Mouse (Mus musculus): ENCODE results near the gene Herpud1. TPM values are rescaled to one million over a fixed set of nuclear protein-coding genes. Genes with fewer than 3 reads are reported as not detected.

Herpud1 gene
- polyA plus RNA-seq, 1 experiment from 2014 or later: 105 TPM

GRCm38 (mm10) chr8:94408443-94409080 is 22.3 kb downstream of the Herpud1 start:
- no peaks in the 10 kb centered on the region for H3K27me3 ChIP-seq (ENCODE audit: control insufficient read depth, insufficient read depth, low read length)
- no peak overlapping the region for H3K4me2 ChIP-seq (ENCODE audit: low read length)
- H3K27ac ChIP-seq (replicated peaks in 1 of 2; ENCODE audit: control insufficient read depth in 1 of 2, insufficient read depth in 1 of 2, low read depth in 2 of 2, low read length in 2 of 2): no peak overlapping the region
- H3K9ac ChIP-seq (ENCODE audit: low read length): no peak overlapping the region
- no peak overlapping the region for H3K4me3 ChIP-seq (ENCODE audit: control insufficient read depth in 1 of 2, insufficient read depth in 1 of 2, low read depth in 1 of 2, low read length in 2 of 2)
- no peaks in the 10 kb centered on the region for H3K9me3 ChIP-seq (ENCODE audit: control insufficient read depth, low read length)
- no peak for ATAC-seq (ENCODE audit: insufficient number of reproducible peaks, insufficient read depth, low FRiP score, low read depth)
- H3K36me3 ChIP-seq (ENCODE audit: control insufficient read depth, insufficient read depth, low read length): no peaks in the 10 kb centered on the region
- WGBS: 22% methylated on average over 8 of the region's 8 CpGs
- peaks cover 6 to 8% of the 10 kb centered on the region in 2 experiments for H3K4me1 ChIP-seq (ENCODE audit: control insufficient read depth in 2 of 2, insufficient read depth in 2 of 2, low read length in 2 of 2)

DNA sequence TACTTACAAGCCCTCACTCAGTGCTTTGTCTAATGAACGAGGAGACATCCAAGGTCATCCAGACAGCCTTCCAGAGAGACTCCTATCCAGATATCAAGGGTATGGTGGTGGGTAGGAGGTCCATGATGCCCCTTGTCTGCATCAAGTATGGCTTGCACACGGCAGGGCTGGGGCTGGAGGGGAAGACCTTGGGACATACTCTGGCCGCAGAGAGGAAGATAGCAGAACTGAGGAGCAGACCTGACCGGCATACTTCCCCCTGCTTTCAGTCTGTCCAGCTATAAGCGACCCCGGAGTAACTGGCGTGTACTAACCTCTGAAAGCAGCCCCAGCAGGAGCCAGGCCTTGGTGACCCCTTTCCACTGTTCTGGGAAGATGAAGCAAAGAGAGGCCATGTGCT is 23.3 kb downstream of the Herpud1 start:
- Histone ChIP-seq H3K27ac (replicated peaks in 1 of 2; ENCODE audit: control insufficient read depth in 1 of 2, insufficient read depth in 1 of 2, low read depth in 2 of 2, low read length in 2 of 2) (no peak overlapping the region), H3K4me2 (ENCODE audit: low read length) (no peak overlapping the region), H3K9me3 (ENCODE audit: control insufficient read depth, low read length) (no peaks in the 10 kb centered on the region), H3K27me3 (ENCODE audit: control insufficient read depth, insufficient read depth, low read length) (no peaks in the 10 kb centered on the region), H3K36me3 (ENCODE audit: control insufficient read depth, insufficient read depth, low read length) (no peaks in the 10 kb centered on the region), H3K4me3 (ENCODE audit: control insufficient read depth in 1 of 2, insufficient read depth in 1 of 2, low read depth in 1 of 2, low read length in 2 of 2) (no peak overlapping the region), H3K4me1 (ENCODE audit: control insufficient read depth in 2 of 2, insufficient read depth in 2 of 2, low read length in 2 of 2) (peaks cover 6 to 8% of the 10 kb centered on the region in 2 experiments), H3K9ac (ENCODE audit: low read length) (no peak overlapping the region)
- 81% methylated on average over 7 of the region's 7 CpGs for WGBS
- ATAC-seq (ENCODE audit: insufficient number of reproducible peaks, insufficient read depth, low FRiP score, low read depth): no peak

- H3K4me3 ChIP-seq (ENCODE audit: control insufficient read depth in 1 of 2, insufficient read depth in 1 of 2, low read depth in 1 of 2, low read length in 2 of 2): no peak overlapping the region
- no peak overlapping the region for H3K4me2 ChIP-seq (ENCODE audit: low read length)
- WGBS: 77% methylated on average over 6 of the region's 6 CpGs
- H3K27me3 ChIP-seq (ENCODE audit: control insufficient read depth, insufficient read depth, low read length): no peaks in the 10 kb centered on the region
- H3K27ac ChIP-seq (replicated peaks in 1 of 2; ENCODE audit: control insufficient read depth in 1 of 2, insufficient read depth in 1 of 2, low read depth in 2 of 2, low read length in 2 of 2): no peak overlapping the region
- peaks cover 6 to 8% of the 10 kb centered on the region in 2 experiments for H3K4me1 ChIP-seq (ENCODE audit: control insufficient read depth in 2 of 2, insufficient read depth in 2 of 2, low read length in 2 of 2)
- no peak overlapping the region for H3K9ac ChIP-seq (ENCODE audit: low read length)
- no peaks in the 10 kb centered on the region for H3K9me3 ChIP-seq (ENCODE audit: control insufficient read depth, low read length)
- no peak for ATAC-seq (ENCODE audit: insufficient number of reproducible peaks, insufficient read depth, low FRiP score, low read depth)
- no peaks in the 10 kb centered on the region for H3K36me3 ChIP-seq (ENCODE audit: control insufficient read depth, insufficient read depth, low read length)
Observed at GRCm38 (mm10) chr8:94412518-94412917, 26.3 kb downstream of the Herpud1 start.

GRCm38 (mm10) chr8:94413509-94413908 is 27.3 kb downstream of the Herpud1 start:
- Histone ChIP-seq H3K27me3 (ENCODE audit: control insufficient read depth, insufficient read depth, low read length) (no peaks in the 10 kb centered on the region), H3K4me1 (ENCODE audit: control insufficient read depth in 2 of 2, insufficient read depth in 2 of 2, low read length in 2 of 2) (peaks cover 4% of the 10 kb centered on the region in 2 experiments), H3K27ac (replicated peaks in 1 of 2; ENCODE audit: control insufficient read depth in 1 of 2, insufficient read depth in 1 of 2, low read depth in 2 of 2, low read length in 2 of 2) (no peak overlapping the region), H3K4me3 (ENCODE audit: control insufficient read depth in 1 of 2, insufficient read depth in 1 of 2, low read depth in 1 of 2, low read length in 2 of 2) (no peak overlapping the region), H3K4me2 (ENCODE audit: low read length) (no peak overlapping the region), H3K9me3 (ENCODE audit: control insufficient read depth, low read length) (no peaks in the 10 kb centered on the region), H3K36me3 (ENCODE audit: control insufficient read depth, insufficient read depth, low read length) (no peaks in the 10 kb centered on the region), H3K9ac (ENCODE audit: low read length) (no peak overlapping the region)
- ATAC-seq (ENCODE audit: insufficient number of reproducible peaks, insufficient read depth, low FRiP score, low read depth): no peak
- WGBS: 79% methylated on average over 6 of the region's 6 CpGs

- no peak overlapping the region for H3K27ac ChIP-seq (replicated peaks in 1 of 2; ENCODE audit: control insufficient read depth in 1 of 2, insufficient read depth in 1 of 2, low read depth in 2 of 2, low read length in 2 of 2)
- H3K4me3 ChIP-seq (ENCODE audit: control insufficient read depth in 1 of 2, insufficient read depth in 1 of 2, low read depth in 1 of 2, low read length in 2 of 2): no peak overlapping the region
- H3K4me1 ChIP-seq (ENCODE audit: control insufficient read depth in 2 of 2, insufficient read depth in 2 of 2, low read length in 2 of 2): no peaks in the 10 kb centered on the region
- no peaks in the 10 kb centered on the region for H3K27me3 ChIP-seq (ENCODE audit: control insufficient read depth, insufficient read depth, low read length)
- WGBS: 54% methylated on average over 2 of the region's 2 CpGs
- no peak overlapping the region for H3K4me2 ChIP-seq (ENCODE audit: low read length)
- H3K9ac ChIP-seq (ENCODE audit: low read length): no peak overlapping the region
- no peaks in the 10 kb centered on the region for H3K36me3 ChIP-seq (ENCODE audit: control insufficient read depth, insufficient read depth, low read length)
- no peaks in the 10 kb centered on the region for H3K9me3 ChIP-seq (ENCODE audit: control insufficient read depth, low read length)
- ATAC-seq (ENCODE audit: insufficient number of reproducible peaks, insufficient read depth, low FRiP score, low read depth): no peak
Observed at GRCm38 (mm10) chr8:94415218-94415617, 29.0 kb downstream of the Herpud1 start.

- H3K4me2 ChIP-seq (ENCODE audit: low read length): no peak overlapping the region
- no peak overlapping the region for H3K27ac ChIP-seq (replicated peaks in 1 of 2; ENCODE audit: control insufficient read depth in 1 of 2, insufficient read depth in 1 of 2, low read depth in 2 of 2, low read length in 2 of 2)
- no peaks in the 10 kb centered on the region for H3K36me3 ChIP-seq (ENCODE audit: control insufficient read depth, insufficient read depth, low read length)
- no peak overlapping the region for H3K9ac ChIP-seq (ENCODE audit: low read length)
- no peaks in the 10 kb centered on the region for H3K4me1 ChIP-seq (ENCODE audit: control insufficient read depth in 2 of 2, insufficient read depth in 2 of 2, low read length in 2 of 2)
- no peak for ATAC-seq (ENCODE audit: insufficient number of reproducible peaks, insufficient read depth, low FRiP score, low read depth)
- no peaks in the 10 kb centered on the region for H3K9me3 ChIP-seq (ENCODE audit: control insufficient read depth, low read length)
- WGBS: 62% methylated on average over 9 of the region's 9 CpGs
- H3K27me3 ChIP-seq (ENCODE audit: control insufficient read depth, insufficient read depth, low read length): no peaks in the 10 kb centered on the region
- H3K4me3 ChIP-seq (ENCODE audit: control insufficient read depth in 1 of 2, insufficient read depth in 1 of 2, low read depth in 1 of 2, low read length in 2 of 2): no peak overlapping the region
Observed at GRCm38 (mm10) chr8:94418017-94418416, 31.8 kb downstream of the Herpud1 start.

GRCm38 (mm10) chr8:94422270-94422669 is 36.0 kb downstream of the Herpud1 start:
- WGBS: 79% methylated on average over 4 of the region's 4 CpGs

GRCm38 (mm10) chr8:94427953-94428352 is 41.7 kb downstream of the Herpud1 start:
- WGBS: 48% methylated on average over 10 of the region's 10 CpGs
- ATAC-seq (ENCODE audit: insufficient number of reproducible peaks, insufficient read depth, low FRiP score, low read depth): no peak
- no peaks in the 10 kb centered on the region for H3K4me1 ChIP-seq (ENCODE audit: control insufficient read depth in 2 of 2, insufficient read depth in 2 of 2, low read length in 2 of 2)
- no peaks in the 10 kb centered on the region for H3K36me3 ChIP-seq (ENCODE audit: control insufficient read depth, insufficient read depth, low read length)
- peaks cover 6% of the 10 kb centered on the region for H3K27me3 ChIP-seq (ENCODE audit: control insufficient read depth, insufficient read depth, low read length)
- no peak overlapping the region for H3K4me3 ChIP-seq (ENCODE audit: control insufficient read depth in 1 of 2, insufficient read depth in 1 of 2, low read depth in 1 of 2, low read length in 2 of 2)
- H3K27ac ChIP-seq (replicated peaks in 1 of 2; ENCODE audit: control insufficient read depth in 1 of 2, insufficient read depth in 1 of 2, low read depth in 2 of 2, low read length in 2 of 2): no peak overlapping the region
- no peak overlapping the region for H3K4me2 ChIP-seq (ENCODE audit: low read length)
- H3K9me3 ChIP-seq (ENCODE audit: control insufficient read depth, low read length): no peaks in the 10 kb centered on the region
- H3K9ac ChIP-seq (ENCODE audit: low read length): no peak overlapping the region

More at GRCm38 (mm10) chr8:94422270-94422669, 36.0 kb downstream of the Herpud1 start:
- Histone ChIP-seq H3K4me2 (ENCODE audit: low read length) (no peak overlapping the region), H3K36me3 (ENCODE audit: control insufficient read depth, insufficient read depth, low read length) (no peaks in the 10 kb centered on the region), H3K9ac (ENCODE audit: low read length) (no peak overlapping the region), H3K27me3 (ENCODE audit: control insufficient read depth, insufficient read depth, low read length) (no peaks in the 10 kb centered on the region; the same call in 1 of the 2 replicates), H3K27ac (replicated peaks in 1 of 2; ENCODE audit: control insufficient read depth in 1 of 2, insufficient read depth in 1 of 2, low read depth in 2 of 2, low read length in 2 of 2) (no peak overlapping the region), H3K4me1 (ENCODE audit: control insufficient read depth in 2 of 2, insufficient read depth in 2 of 2, low read length in 2 of 2) (no peaks in the 10 kb centered on the region), H3K9me3 (ENCODE audit: control insufficient read depth, low read length) (no peaks in the 10 kb centered on the region), H3K4me3 (ENCODE audit: control insufficient read depth in 1 of 2, insufficient read depth in 1 of 2, low read depth in 1 of 2, low read length in 2 of 2) (no peak overlapping the region)
- no peak for ATAC-seq (ENCODE audit: insufficient number of reproducible peaks, insufficient read depth, low FRiP score, low read depth)
